Mouse (Mus musculus) hindbrain, embryonic 13.5 days (tissue): Measurements from ENCODE around the gene Rftn2. TPM values are rescaled to one million over a fixed set of nuclear protein-coding genes. Genes with fewer than 3 reads are reported as not detected.

ENCODE experiments used
- ATAC-seq: fragments of 200-750 bp; cut with Nextera tagmentation; 2 replicates; pipeline ENCODE4 v1.8.0; 2017; ENCODE audit warnings: moderate TSS enrichment; ENCODE audit not compliant: low FRiP score
- H3K27ac ChIP-seq: fragments of 300-500 bp; sonication (generic); 2 replicates; pipeline ENCODE4 v1.5.1; 2015; ENCODE audit warnings: inconsistent platforms, mild to moderate bottlenecking, moderate library complexity
- H3K27me3 ChIP-seq: fragments of 300-500 bp; sonication (generic); 2 replicates; pipeline ENCODE4 v1.6.1; 2015; ENCODE audit warnings: mild to moderate bottlenecking, inconsistent platforms
- H3K36me3 ChIP-seq: fragments of 300-500 bp; sonication (generic); 2 replicates; pipeline ENCODE4 v1.6.1; 2015; ENCODE audit warnings: mild to moderate bottlenecking, inconsistent platforms
- H3K4me1 ChIP-seq: fragments of 300-500 bp; sonication (generic); replicated peaks from 2 replicates; pipeline ENCODE4 v1.6.1; 2015; ENCODE audit warnings: inconsistent platforms
- H3K4me2 ChIP-seq: fragments of 300-500 bp; sonication (generic); 2 replicates; pipeline ENCODE4 v1.6.1; 2015; ENCODE audit warnings: inconsistent platforms, mild to moderate bottlenecking, moderate library complexity
- H3K4me3 ChIP-seq: fragments of 300-500 bp; sonication (generic); 2 replicates; pipeline ENCODE4 v1.5.1; 2015; ENCODE audit warnings: mild to moderate bottlenecking, inconsistent platforms
- H3K9ac ChIP-seq: fragments of 300-500 bp; sonication (generic); 2 replicates; pipeline ENCODE4 v1.6.1; 2015; ENCODE audit warnings: mild to moderate bottlenecking, inconsistent platforms
- H3K9me3 ChIP-seq: fragments of 300-500 bp; sonication (generic); 2 replicates; pipeline ENCODE4 v1.6.1; 2016; ENCODE audit warnings: inconsistent platforms
- WGBS: fragments of 180-500 bp; shearing (Covaris S2); methylation state at CpG from one replicate; pipeline ENCODE4 v1.1.7; 2015; 5-methylcytosine and 5-hydroxymethylcytosine counted together
- polyA plus RNA-seq: library from polyadenylated mRNA; unstranded; fragments of >200 nt; fragmentation: Nextera tagmentation; extraction: Ambion mirVana; gene quantifications from 2 replicates; pipeline ENCODE4 v1.2.1, GENCODE M21; 2015

Gene Rftn2
- polyA plus RNA-seq, 1 experiment from 2014 or later = 11.3 TPM

DNA sequence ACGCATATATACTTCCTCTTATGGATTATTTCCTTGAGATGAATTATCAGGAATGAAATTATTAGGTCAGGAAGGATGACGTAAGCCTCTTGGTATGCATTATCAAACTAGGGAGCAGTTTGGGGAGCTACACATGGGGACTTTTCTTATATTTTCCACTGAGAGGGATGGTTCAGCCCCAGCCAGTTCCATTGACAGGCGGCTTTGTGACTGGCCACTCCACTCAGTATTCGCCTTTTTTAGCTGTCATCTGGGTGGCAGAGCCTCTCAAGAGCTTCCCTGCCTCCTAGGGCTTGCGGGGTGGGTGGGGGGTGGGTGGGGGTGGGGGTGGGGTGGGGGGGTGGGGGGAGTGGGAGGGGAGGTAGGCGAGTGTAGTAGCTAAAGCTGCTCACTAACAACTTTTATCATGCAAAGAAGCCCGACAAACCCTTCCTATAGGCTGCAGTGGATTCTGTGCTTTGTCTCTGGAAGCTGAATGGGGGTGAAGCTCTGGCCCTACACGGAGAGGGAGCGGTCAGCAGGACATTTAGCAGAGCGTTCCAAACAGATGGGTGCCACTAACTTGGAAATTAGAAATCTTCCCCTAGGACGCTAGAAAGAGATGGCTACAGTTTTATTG lies 39.9 kb downstream of the Rftn2 start:
- Histone ChIP-seq H3K4me2 (no peak overlapping the region), H3K27me3 (no peaks in the 10 kb centered on the region), H3K36me3 (peaks cover 11% of the 10 kb centered on the region), H3K9ac (no peak overlapping the region), H3K27ac (no peak overlapping the region), H3K4me1 (no peaks in the 10 kb centered on the region), H3K9me3 (no peaks in the 10 kb centered on the region), H3K4me3 (no peak overlapping the region)
- peak; percentile 52; the same call in 1 of the 2 replicates for ATAC-seq
- 17% methylated on average over 11 of the region's 11 CpGs for WGBS

DNA sequence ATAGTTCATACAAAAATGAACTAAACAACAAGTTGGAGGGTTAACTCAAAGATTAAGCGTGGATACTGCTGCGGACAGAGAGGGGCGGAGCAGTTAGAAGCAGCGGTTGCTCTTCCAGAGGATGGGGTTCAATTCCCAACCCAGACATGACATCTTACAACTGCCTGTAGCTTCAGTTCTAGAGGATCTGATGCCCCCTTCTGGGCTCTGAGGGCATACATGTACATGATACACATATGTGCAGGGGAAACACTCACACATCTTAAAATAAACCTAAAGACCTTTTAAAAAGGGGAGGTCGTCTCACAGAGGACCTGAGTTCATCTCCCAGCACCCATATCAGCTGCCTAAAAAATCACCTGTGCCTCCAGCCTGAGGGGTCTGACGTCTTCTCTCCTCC lies 40.9 kb downstream of the Rftn2 start:
- ATAC-seq = no peak
- H3K36me3 ChIP-seq = peaks cover 21% of the 10 kb centered on the region
- 87% methylated on average over 6 of the region's 6 CpGs for WGBS

DNA sequence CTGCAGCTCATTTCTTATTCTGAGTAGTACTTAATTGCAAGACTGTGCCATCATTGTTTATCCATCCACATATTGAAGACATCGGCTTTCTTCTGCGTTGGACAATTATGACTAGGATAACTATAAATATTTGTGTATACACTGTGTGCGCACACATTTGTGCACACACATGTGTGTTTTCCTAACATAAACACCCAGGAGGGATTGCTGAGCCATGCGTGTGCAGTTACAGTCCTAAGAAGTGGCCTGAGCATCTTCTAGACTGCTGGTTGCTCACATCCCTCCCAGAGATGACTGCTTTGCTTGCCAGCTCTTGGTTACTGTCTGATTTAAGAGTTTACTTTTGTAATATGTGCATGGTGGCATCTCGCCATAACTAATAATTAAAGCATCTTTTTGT lies 44.2 kb downstream of the Rftn2 start:
- ATAC-seq = no peak
- 91% methylated on average over 5 of the region's 5 CpGs for WGBS
- Histone ChIP-seq H3K9me3 (peaks cover 4% of the 10 kb centered on the region; the same call in 1 of the 2 replicates), H3K9ac (no peak overlapping the region), H3K4me3 (no peak overlapping the region), H3K4me1 (no peaks in the 10 kb centered on the region), H3K27ac (no peak overlapping the region), H3K36me3 (peaks cover 27% of the 10 kb centered on the region), H3K27me3 (no peaks in the 10 kb centered on the region), H3K4me2 (no peak overlapping the region)

More for the DNA sequence above, 40.9 kb downstream of the Rftn2 start:
- no peaks in the 10 kb centered on the region for H3K4me1 ChIP-seq
- no peak overlapping the region for H3K4me3 ChIP-seq
- H3K9ac ChIP-seq = no peak overlapping the region
- 0 out of 2 replicates have a peak, but pooled peaks cover 4% of the 10 kb centered on the region for H3K9me3 ChIP-seq
- H3K27ac ChIP-seq = no peak overlapping the region
- H3K4me2 ChIP-seq = no peak overlapping the region
- H3K27me3 ChIP-seq = no peaks in the 10 kb centered on the region

DNA sequence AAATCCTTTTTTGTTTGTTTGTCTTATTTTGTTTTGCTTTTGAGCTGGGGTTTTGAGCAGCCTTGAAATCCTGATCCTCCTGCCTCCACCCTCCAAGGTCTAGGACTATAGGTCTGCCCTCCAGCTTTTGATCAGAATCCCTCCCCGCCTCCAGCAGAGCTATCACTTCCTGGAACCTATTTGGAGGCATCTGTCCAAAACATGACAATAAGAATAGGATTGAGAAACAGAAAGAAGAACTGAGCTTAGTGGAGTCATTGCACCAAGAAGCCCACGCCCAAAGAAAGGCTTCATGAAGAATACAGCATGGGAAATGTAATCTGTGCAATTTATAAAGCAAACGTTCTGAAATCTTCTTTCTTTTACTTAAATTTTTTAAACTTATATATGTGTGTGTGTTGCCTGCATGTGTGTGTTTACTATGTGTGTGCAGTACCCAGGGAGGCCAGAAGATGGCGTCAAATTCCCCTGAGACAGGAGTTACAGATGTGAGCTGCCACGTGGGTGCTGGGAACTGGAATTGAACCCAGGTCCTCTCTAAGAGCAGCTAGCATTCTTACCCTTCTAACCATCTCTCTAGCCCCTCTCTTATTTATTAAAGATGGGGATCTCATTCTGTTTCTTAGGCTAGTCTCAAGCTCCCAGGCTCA lies 46.5 kb downstream of the Rftn2 start:
- H3K27ac ChIP-seq = no peak overlapping the region
- peaks cover 4% of the 10 kb centered on the region; the same call in 1 of the 2 replicates for H3K9me3 ChIP-seq
- ATAC-seq = no peak
- no peak overlapping the region for H3K4me3 ChIP-seq
- H3K4me2 ChIP-seq = no peak overlapping the region
- H3K27me3 ChIP-seq = no peaks in the 10 kb centered on the region
- H3K9ac ChIP-seq = no peak overlapping the region
- no peaks in the 10 kb centered on the region for H3K4me1 ChIP-seq
- 83% methylated on average over 5 of the region's 5 CpGs for WGBS
- peaks cover 27% of the 10 kb centered on the region for H3K36me3 ChIP-seq

DNA sequence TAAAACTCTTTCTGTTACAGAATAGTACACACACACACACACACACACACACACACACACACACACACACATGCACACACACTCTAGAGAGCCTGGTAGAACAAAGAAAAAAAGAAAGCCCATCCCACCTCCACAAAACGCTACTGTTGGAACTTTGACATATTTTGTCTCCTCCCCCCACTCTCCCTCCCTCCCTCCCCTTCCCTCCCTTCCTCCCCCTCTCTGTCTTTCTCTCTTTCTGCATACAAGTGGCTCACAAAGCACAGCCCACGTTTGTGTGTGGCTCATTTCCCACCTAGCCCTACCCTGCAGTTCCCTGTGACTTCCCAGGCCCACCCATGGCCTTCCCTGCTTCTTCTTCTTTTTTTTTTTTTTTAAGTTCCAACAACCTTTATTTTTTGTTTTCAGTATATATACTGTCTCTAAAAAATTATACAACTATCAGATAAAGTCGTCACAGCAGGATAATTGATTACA lies 52.0 kb downstream of the Rftn2 start:
- Histone ChIP-seq H3K27ac (no peak overlapping the region), H3K4me1 (no peaks in the 10 kb centered on the region), H3K36me3 (peaks cover 3% of the 10 kb centered on the region), H3K9me3 (no peaks in the 10 kb centered on the region), H3K4me2 (no peak overlapping the region), H3K27me3 (no peaks in the 10 kb centered on the region), H3K9ac (no peak overlapping the region), H3K4me3 (no peak overlapping the region)
- ATAC-seq = no peak
- 38% methylated on average over 3 of the region's 3 CpGs for WGBS

DNA sequence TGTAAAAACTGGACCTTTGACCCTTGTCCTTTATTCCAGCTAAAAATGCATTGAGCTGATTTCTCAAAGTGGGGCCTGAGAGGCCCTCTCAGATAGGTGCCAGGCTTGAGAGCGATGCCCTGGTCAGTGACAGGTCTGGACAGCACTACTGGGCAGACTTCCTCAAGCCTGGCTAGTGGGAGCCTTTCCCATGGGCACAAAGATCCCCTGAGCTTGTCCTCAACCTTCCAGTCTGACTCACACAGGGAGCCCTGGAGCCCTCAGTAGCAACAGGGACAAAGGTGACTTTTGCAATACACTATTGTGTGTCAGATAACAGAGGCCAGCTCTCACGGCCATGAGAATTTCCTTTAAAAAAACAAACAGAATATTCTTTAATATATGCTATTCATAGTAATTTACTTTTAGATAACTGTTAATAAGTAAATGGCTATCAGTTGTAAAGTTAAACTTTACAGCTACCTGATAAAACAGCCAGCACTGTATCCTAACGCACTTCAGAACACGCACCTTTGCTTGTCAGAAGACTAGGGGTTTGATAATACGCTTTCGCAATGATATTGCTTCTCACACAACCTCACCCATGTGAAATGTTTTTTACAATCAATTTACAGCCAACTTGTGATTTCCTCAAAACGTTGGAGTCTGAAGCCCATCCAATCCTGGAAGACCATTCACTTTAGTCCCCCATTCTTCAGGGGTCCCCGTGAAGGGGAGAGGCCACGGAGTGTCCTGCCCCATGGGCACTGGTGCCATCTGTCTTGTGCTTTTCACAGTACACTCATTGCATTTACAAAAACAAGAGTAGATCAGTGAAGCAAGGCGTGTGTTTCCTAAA lies 52.6 kb downstream of the Rftn2 start:
- no peak overlapping the region for H3K27ac ChIP-seq
- H3K9me3 ChIP-seq = no peaks in the 10 kb centered on the region
- H3K9ac ChIP-seq = no peak overlapping the region
- H3K27me3 ChIP-seq = no peaks in the 10 kb centered on the region
- H3K4me1 ChIP-seq = no peaks in the 10 kb centered on the region
- no peak overlapping the region for H3K4me2 ChIP-seq
- 76% methylated on average over 10 of the region's 10 CpGs for WGBS
- H3K36me3 ChIP-seq = peaks cover 6% of the 10 kb centered on the region
- H3K4me3 ChIP-seq = no peak overlapping the region
- ATAC-seq = no peak

DNA sequence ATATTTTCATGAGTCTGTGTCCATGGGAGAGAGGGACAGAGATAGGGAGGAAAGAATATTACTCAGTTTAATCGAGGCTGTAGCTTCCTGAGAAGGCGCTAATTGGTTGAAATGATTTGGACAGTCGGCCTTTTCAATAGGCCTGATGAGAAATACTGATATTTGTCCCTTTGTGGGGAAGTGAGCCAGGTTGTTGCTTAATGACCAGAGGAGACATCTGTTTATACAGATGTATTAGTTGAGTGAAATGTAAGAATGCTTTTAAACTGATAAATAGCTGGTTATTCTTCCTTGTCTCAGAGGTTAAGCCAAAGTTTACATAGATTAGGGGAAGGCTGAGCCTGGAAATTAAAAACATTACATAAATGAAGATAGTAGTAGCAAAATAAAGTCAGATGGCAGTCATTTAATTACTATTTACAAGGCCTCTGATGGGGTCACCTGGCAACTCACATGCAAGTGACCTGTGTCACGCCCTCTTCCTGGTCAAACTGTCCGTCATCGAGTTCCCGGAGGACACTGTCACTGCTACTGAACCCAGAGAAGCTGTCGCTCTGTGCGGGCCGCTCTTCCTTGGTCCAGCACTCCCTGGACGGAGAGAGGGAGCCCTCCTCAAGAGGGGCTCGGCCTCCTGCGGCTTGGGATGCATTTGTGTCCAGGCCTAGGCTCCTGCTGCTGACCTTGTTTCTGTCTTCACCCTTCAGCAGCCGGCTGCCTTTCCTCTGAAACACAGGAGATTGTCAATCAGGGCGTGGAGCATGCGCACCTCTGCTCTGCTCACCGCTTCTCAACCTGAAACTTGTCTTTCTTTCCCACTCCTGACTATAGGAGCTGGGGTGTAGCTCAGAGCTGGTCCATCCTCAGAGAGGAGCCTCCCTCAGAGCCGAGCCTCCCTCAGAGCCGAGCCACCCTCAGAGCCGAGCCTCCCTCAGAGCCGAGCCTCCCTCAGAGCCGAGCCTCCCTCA lies 54.9 kb downstream of the Rftn2 start:
- Histone ChIP-seq H3K27me3 (no peaks in the 10 kb centered on the region), H3K36me3 (peaks cover 10% of the 10 kb centered on the region), H3K4me1 (no peaks in the 10 kb centered on the region), H3K9ac (no peak overlapping the region), H3K4me3 (peak overlapping the region; percentile 16), H3K9me3 (no peaks in the 10 kb centered on the region), H3K4me2 (peak overlapping the region; percentile 20), H3K27ac (no peak overlapping the region)
- 72% methylated on average over 22 of the region's 22 CpGs for WGBS
- ATAC-seq = no peak

DNA sequence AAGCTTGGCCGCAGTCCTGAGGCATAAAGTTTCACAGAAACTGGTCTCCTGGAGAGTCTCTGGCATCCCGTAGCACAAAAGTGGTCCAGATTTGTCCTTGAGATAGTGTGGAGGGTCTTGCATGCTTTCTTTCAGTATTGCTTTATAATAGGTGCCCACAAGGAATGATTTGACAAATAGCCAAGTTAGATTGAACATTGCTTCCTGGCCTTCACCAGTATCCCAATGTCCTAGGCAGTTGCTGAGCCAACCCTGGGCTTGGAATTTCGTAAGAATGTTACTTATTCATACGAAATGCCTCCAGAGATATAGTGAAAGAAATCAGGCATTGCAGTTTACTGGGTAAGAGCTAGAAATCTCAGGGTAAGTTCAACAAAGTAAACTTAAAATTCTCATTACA lies 58.0 kb downstream of the Rftn2 start:
- WGBS = 93% methylated on average over 4 of the region's 4 CpGs
- Histone ChIP-seq H3K9me3 (no peaks in the 10 kb centered on the region), H3K27me3 (no peaks in the 10 kb centered on the region), H3K27ac (no peak overlapping the region), H3K4me1 (no peaks in the 10 kb centered on the region), H3K36me3 (peaks cover 10% of the 10 kb centered on the region), H3K4me3 (no peak overlapping the region), H3K4me2 (no peak overlapping the region), H3K9ac (no peak overlapping the region)
- ATAC-seq = no peak

DNA sequence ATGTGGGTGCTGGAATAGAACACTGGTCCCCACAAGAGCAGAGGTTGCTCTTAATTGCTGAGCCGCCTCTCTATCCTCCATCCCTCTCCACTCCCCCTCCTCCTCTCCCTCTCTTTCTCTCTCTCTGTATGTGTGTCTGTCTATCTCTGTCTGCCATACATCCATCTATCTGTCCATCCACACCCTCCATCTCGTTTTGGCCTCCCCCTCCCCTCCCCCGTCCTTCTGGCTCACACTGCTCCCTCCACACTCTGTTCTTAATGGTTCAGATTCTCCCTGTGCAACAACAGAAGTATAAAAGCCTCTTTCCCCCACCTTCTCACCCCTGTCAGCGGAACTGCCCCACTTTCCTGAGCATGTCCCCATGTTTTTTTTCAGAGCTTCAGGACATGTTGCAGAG lies 59.0 kb downstream of the Rftn2 start:
- no peak for ATAC-seq
- Histone ChIP-seq H3K27me3 (no peaks in the 10 kb centered on the region), H3K36me3 (peaks cover 7% of the 10 kb centered on the region), H3K4me1 (no peaks in the 10 kb centered on the region), H3K9me3 (no peaks in the 10 kb centered on the region), H3K4me2 (no peak overlapping the region), H3K4me3 (no peak overlapping the region), H3K27ac (no peak overlapping the region), H3K9ac (no peak overlapping the region)
- WGBS = 84% methylated on average over 4 of the region's 4 CpGs

DNA sequence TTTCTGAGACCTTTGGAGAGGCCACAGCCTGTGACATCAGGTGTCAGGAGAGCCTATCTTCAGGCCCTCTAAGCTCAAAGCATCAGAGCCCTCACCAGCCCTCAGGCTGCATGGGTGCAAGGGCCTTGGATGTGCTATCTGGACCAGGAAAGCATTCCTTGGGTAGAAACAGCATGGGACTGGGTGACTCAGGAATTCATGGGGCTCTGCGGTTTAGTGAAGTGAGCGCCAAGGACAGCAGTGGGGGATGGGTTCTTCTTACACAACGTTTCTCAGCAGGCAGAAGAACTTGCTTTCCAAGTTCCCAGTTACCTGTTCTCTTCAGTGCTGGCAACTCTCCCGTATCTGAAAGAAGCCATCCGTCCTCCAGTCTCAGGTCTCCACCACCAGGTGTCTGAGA lies 62.6 kb downstream of the Rftn2 start:
- Histone ChIP-seq H3K9ac (no peak overlapping the region), H3K4me1 (no peaks in the 10 kb centered on the region), H3K9me3 (no peaks in the 10 kb centered on the region), H3K27ac (no peak overlapping the region), H3K36me3 (peaks cover 10% of the 10 kb centered on the region), H3K4me2 (no peak overlapping the region), H3K4me3 (no peak overlapping the region), H3K27me3 (no peaks in the 10 kb centered on the region)
- no peak for ATAC-seq
- 64% methylated on average over 5 of the region's 5 CpGs for WGBS

DNA sequence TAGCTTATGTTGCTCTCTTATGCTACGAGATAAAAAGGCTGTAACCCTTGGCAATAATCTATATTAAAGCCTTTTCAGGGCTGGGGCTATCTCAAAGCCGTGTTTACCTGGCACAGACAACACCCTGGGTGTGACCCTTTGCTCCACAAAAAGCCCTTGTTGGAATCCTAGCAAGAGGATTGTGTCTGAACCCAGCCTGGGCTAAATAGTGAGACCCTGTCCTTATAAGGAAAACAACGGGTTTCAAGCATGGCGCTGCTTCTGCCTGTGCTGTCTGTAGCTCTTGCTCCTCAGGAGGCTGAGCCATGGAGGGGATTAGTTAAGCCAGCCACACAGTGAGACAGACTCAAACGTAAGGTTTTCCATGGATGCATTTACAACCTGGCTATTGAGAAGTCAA lies 63.8 kb downstream of the Rftn2 start:
- ATAC-seq = no peak
- Histone ChIP-seq H3K4me2 (no peak overlapping the region), H3K9ac (no peak overlapping the region), H3K4me1 (no peaks in the 10 kb centered on the region), H3K36me3 (peaks cover 13% of the 10 kb centered on the region; the same call in 1 of the 2 replicates), H3K27ac (no peak overlapping the region), H3K27me3 (no peaks in the 10 kb centered on the region), H3K9me3 (no peaks in the 10 kb centered on the region), H3K4me3 (no peak overlapping the region)
- WGBS = 79% methylated on average over 5 of the region's 5 CpGs
